Mouse (Mus musculus) midbrain, embryonic 16.5 days (tissue): ENCODE data around the gene Celf5. TPM values are rescaled to one million over a fixed set of nuclear protein-coding genes. Genes with fewer than 3 reads are reported as not detected.
A peak's percentile ranks its signal among the peaks of the same experiment; 100 is the strongest.

Experiments
- ATAC-seq: fragments of 200-750 bp; cut with Nextera tagmentation; 2 replicates; pipeline ENCODE4 v1.8.0; 2017; ENCODE audit warnings: moderate TSS enrichment
- H3K27ac ChIP-seq: fragments of 300-500 bp; sonication (generic); 2 replicates; pipeline ENCODE4 v1.5.1; 2014; ENCODE audit warnings: mild to moderate bottlenecking, low read length, mixed read lengths
- H3K27me3 ChIP-seq: fragments of 300-500 bp; sonication (generic); 2 replicates; pipeline ENCODE4 v1.6.1; 2014; ENCODE audit warnings: low read depth, low read length, mixed read lengths; ENCODE audit not compliant: control insufficient read depth, insufficient read depth
- H3K36me3 ChIP-seq: fragments of 300-500 bp; sonication (generic); 2 replicates; pipeline ENCODE4 v1.6.1; 2014; ENCODE audit warnings: mild to moderate bottlenecking, low read length, moderate library complexity, mixed read lengths; ENCODE audit not compliant: control insufficient read depth, insufficient read depth
- H3K4me1 ChIP-seq: fragments of 300-500 bp; sonication (generic); 2 replicates; pipeline ENCODE4 v1.6.1; 2014; ENCODE audit warnings: mild to moderate bottlenecking, low read length, mixed read lengths; ENCODE audit not compliant: control insufficient read depth, insufficient read depth
- H3K4me2 ChIP-seq: fragments of 300-500 bp; sonication (generic); 2 replicates; pipeline ENCODE4 v1.6.1; 2014; ENCODE audit warnings: mild to moderate bottlenecking, low read length, mixed read lengths
- H3K4me3 ChIP-seq: fragments of 300-500 bp; sonication (generic); 2 replicates; pipeline ENCODE4 v1.5.1; 2014; ENCODE audit warnings: low read depth, mild to moderate bottlenecking, low read length, moderate library complexity, mixed read lengths
- H3K9ac ChIP-seq: fragments of 300-500 bp; sonication (generic); 2 replicates; pipeline ENCODE4 v1.6.1; 2014; ENCODE audit warnings: low read depth, low read length, mixed read lengths
- H3K9me3 ChIP-seq: fragments of 300-500 bp; sonication (generic); replicated peaks from 2 replicates; pipeline ENCODE4 v1.6.1; 2014; ENCODE audit warnings: mild to moderate bottlenecking, low read length, mixed read lengths; ENCODE audit not compliant: control insufficient read depth, poor library complexity, severe bottlenecking
- WGBS: fragments of 180-500 bp; shearing (Covaris S2); extraction: QIAGEN DNeasy Blood & Tissue Kit; methylation state at CpG from one replicate; pipeline ENCODE4 v1.1.7; 2014; 5-methylcytosine and 5-hydroxymethylcytosine counted together
- polyA plus RNA-seq: library from polyadenylated mRNA; unstranded; fragments of >200 nt; fragmentation: Nextera tagmentation; extraction: Ambion mirVana; gene quantifications from 2 replicates; pipeline ENCODE4 v1.2.1, GENCODE M21; 2015

The Celf5 gene
- polyA plus RNA-seq, 1 experiment from 2014 or later, result 88.3 TPM

- H3K4me2 ChIP-seq, result peak overlapping the region; percentile 100; the same call in 1 of the 2 replicates
- no peak for ATAC-seq
- H3K27me3 ChIP-seq, result no peaks in the 10 kb centered on the region
- no peak overlapping the region for H3K4me3 ChIP-seq
- H3K4me1 ChIP-seq, result peaks cover 18% of the 10 kb centered on the region
- H3K9ac ChIP-seq, result 0 out of 2 replicates have a peak overlapping the region, but pooled peaks have one; percentile 76
- H3K27ac ChIP-seq, result no peak overlapping the region
- peaks cover 25% of the 10 kb centered on the region for H3K36me3 ChIP-seq
- no peaks in the 10 kb centered on the region for H3K9me3 ChIP-seq
- 92% methylated on average over 11 of the region's 11 CpGs for WGBS
Observed at GRCm38 (mm10) chr10:81494260-81495041, 11.9 kb upstream of the Celf5 start.

DNA sequence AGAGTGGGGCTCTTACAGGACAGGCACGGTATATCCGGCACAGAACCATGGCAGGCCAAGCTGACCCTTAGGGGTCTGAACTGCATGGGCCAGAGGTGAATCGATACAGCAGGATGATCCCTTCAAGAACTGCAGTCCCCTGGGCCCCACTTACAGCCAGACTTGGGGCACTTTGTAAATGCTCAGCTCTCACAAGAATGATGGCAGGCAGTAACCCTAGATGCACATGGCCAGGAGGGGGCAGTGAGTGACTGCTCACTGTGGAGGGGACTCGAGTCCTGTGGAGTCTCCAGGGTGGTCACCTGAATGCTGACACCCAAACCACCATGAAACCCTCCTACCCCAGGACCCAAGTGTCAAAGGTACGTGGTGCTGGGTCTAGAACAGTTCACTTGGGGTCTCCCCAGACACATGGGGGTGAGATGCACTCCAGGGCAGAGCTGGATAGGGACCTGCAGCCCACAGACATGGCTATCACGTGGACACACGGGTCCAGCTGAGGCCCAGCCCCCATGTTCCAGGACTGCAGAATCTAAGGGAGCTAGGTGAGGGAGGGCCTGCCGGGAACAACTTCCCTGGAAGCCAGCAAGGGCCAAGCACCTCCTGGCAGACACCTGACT lies 11.2 kb upstream of the Celf5 start:
- H3K4me3 ChIP-seq, result no peak overlapping the region
- H3K9ac ChIP-seq, result no peak overlapping the region
- H3K4me2 ChIP-seq, result no peak overlapping the region
- H3K4me1 ChIP-seq, result peaks cover 18% of the 10 kb centered on the region
- ATAC-seq, result no peak
- WGBS, result 85% methylated on average over 8 of the region's 8 CpGs
- no peaks in the 10 kb centered on the region for H3K27me3 ChIP-seq
- H3K36me3 ChIP-seq, result peaks cover 28% of the 10 kb centered on the region
- H3K9me3 ChIP-seq, result no peaks in the 10 kb centered on the region
- no peak overlapping the region for H3K27ac ChIP-seq

- ATAC-seq, result no peak
- Histone ChIP-seq H3K27ac (no peak overlapping the region), H3K27me3 (no peaks in the 10 kb centered on the region), H3K9ac (no peak overlapping the region), H3K9me3 (no peaks in the 10 kb centered on the region), H3K4me3 (no peak overlapping the region), H3K4me2 (no peak overlapping the region), H3K4me1 (peaks cover 18% of the 10 kb centered on the region), H3K36me3 (peaks cover 37% of the 10 kb centered on the region)
- 93% methylated on average over 11 of the region's 11 CpGs for WGBS
Observed at GRCm38 (mm10) chr10:81492606-81493240, 10.2 kb upstream of the Celf5 start.

GRCm38 (mm10) chr10:81491018-81491417 lies 8.5 kb upstream of the Celf5 start:
- Histone ChIP-seq H3K27me3 (no peaks in the 10 kb centered on the region), H3K4me3 (no peak overlapping the region), H3K36me3 (peaks cover 50% of the 10 kb centered on the region), H3K9ac (no peak overlapping the region), H3K27ac (no peak overlapping the region), H3K9me3 (no peaks in the 10 kb centered on the region), H3K4me2 (no peak overlapping the region), H3K4me1 (peaks cover 13% of the 10 kb centered on the region)
- ATAC-seq, result no peak
- WGBS, result 94% methylated on average over 9 of the region's 9 CpGs

DNA sequence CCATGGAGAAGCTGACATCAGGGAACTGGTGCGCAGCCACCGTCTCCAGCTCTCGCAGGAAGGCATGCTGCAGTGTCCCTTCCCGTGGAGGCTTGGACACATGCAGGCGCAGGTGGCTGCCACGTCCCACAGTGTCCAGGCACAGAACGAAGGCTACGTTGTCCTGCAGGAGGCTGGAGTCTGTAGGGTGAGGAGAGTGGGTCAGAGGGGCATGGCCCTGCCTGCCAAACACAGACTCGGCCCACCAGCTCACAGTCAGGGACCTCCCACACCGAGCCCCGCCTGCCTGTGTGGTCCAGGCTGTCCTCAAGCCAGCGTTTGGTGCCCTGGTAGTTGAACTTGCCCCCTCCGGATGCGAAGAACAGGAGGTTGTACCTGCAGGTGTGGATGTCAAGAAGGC lies 7.4 kb upstream of the Celf5 start:
- Histone ChIP-seq H3K4me1 (peaks cover 7% of the 10 kb centered on the region), H3K4me2 (no peak overlapping the region), H3K27me3 (no peaks in the 10 kb centered on the region), H3K27ac (no peak overlapping the region), H3K9ac (no peak overlapping the region), H3K36me3 (peaks cover 50% of the 10 kb centered on the region), H3K9me3 (no peaks in the 10 kb centered on the region), H3K4me3 (no peak overlapping the region)
- 84% methylated on average over 14 of the region's 14 CpGs for WGBS
- no peak for ATAC-seq

- ATAC-seq, result no peak
- H3K4me3 ChIP-seq, result no peak overlapping the region
- H3K9ac ChIP-seq, result no peak overlapping the region
- H3K36me3 ChIP-seq, result peaks cover 50% of the 10 kb centered on the region
- H3K27me3 ChIP-seq, result no peaks in the 10 kb centered on the region
- peaks cover 8% of the 10 kb centered on the region for H3K4me1 ChIP-seq
- 90% methylated on average over 11 of the region's 11 CpGs for WGBS
- no peaks in the 10 kb centered on the region for H3K9me3 ChIP-seq
- H3K27ac ChIP-seq, result no peak overlapping the region
- no peak overlapping the region for H3K4me2 ChIP-seq
Observed at GRCm38 (mm10) chr10:81488081-81488480, 5.6 kb upstream of the Celf5 start.

DNA sequence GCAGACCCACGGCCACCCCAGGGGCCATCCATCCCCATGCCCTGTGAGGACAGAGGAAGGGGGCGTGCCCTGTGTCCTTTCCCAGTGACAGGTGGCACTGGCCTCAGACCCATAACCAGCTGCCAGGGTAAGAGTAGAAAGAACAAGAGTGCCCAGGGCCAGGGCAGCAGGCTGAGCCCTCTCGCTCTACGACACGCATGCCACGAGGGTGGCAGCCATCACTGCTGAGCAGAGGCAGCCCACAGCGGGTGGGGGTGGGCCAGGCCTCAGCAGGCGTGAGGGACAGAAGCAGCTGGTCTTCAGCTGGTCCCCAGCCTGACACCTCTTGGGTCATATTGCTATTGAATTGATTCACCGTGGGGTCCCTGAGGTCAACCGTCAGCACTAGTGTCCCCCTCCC lies 4.0 kb upstream of the Celf5 start:
- no peak overlapping the region for H3K27ac ChIP-seq
- no peaks in the 10 kb centered on the region for H3K9me3 ChIP-seq
- peaks cover 38% of the 10 kb centered on the region for H3K36me3 ChIP-seq
- H3K9ac ChIP-seq, result no peak overlapping the region
- H3K4me2 ChIP-seq, result no peak overlapping the region
- H3K27me3 ChIP-seq, result no peaks in the 10 kb centered on the region
- peaks cover 14% of the 10 kb centered on the region for H3K4me1 ChIP-seq
- no peak for ATAC-seq
- H3K4me3 ChIP-seq, result no peak overlapping the region
- WGBS, result 89% methylated on average over 10 of the region's 10 CpGs

DNA sequence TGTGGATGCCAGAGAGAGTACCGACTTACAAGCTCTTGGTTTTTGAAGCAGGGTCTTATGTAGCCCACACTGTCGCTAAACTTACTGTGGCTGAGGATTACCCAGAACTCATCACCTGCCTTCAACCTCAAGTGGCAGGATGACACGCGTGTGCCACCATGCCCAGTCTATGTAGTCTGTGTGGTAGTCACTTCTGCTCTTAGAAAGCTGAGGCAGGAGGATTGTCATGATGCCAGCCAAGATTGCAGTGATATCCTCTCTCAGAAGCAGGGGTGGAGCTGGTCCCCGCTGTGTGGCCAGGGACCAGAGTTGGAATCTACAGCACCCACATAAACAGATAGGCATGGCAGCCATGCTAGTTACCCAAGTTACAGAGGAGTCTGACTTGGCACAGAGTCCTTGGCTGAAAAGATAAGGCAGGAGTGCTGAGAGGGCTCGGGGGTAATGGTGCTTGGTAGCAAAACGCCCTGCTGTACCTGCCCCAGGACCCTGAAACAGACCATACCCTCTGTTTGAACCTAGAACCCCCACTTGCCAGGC lies 3.0 kb upstream of the Celf5 start:
- WGBS, result 74% methylated on average over 7 of the region's 7 CpGs
- H3K9ac ChIP-seq, result no peak overlapping the region
- no peaks in the 10 kb centered on the region for H3K27me3 ChIP-seq
- peaks cover 20% of the 10 kb centered on the region for H3K4me1 ChIP-seq
- H3K4me2 ChIP-seq, result no peak overlapping the region
- no peaks in the 10 kb centered on the region for H3K9me3 ChIP-seq
- no peak for ATAC-seq
- no peak overlapping the region for H3K4me3 ChIP-seq
- H3K27ac ChIP-seq, result peak overlapping the region; percentile 83; the same call in 1 of the 2 replicates
- peaks cover 30% of the 10 kb centered on the region for H3K36me3 ChIP-seq
